Mouse (Mus musculus): Measurements from ENCODE around the gene Rell1.

Gene Rell1

GRCm38 (mm10) chr5:63968443-63969415 is at the start of gene Rell1:
Gene Rell1 (minus strand): TSS chr5:63968897.
- peak; percentile 98 for DNase-seq

GRCm38 (mm10) chr5:64012596-64013366 is 44.1 kb upstream of the Rell1 start:
- no peak for DNase-seq

- DNase-seq, result no peak
Measured at GRCm38 (mm10) chr5:64006548-64006947, 37.9 kb upstream of the Rell1 start.

GRCm38 (mm10) chr5:64003302-64003701 is 34.6 kb upstream of the Rell1 start:
- no peak for DNase-seq

GRCm38 (mm10) chr5:63993865-63994264 is 25.2 kb upstream of the Rell1 start:
- DNase-seq, result no peak

GRCm38 (mm10) chr5:63990675-63991074 is 22.0 kb upstream of the Rell1 start:
- DNase-seq, result no peak

GRCm38 (mm10) chr5:63986337-63986736 is 17.6 kb upstream of the Rell1 start:
- no peak for DNase-seq

- peak; percentile 44 for DNase-seq
Measured at GRCm38 (mm10) chr5:63982296-63982695, 13.6 kb upstream of the Rell1 start.

- no peak for DNase-seq
Measured at GRCm38 (mm10) chr5:63970991-63971390, 2.3 kb upstream of the Rell1 start.

GRCm38 (mm10) chr5:63970281-63970732 is 1.6 kb upstream of the Rell1 start:
- DNase-seq, result peak; percentile 22

GRCm38 (mm10) chr5:63969476-63970112 is 897 bp upstream of the Rell1 start:
- DNase-seq, result peak; percentile 24

GRCm38 (mm10) chr5:63967591-63968141 is 1.0 kb downstream of the Rell1 start:
- peak; percentile 24 for DNase-seq

- no peak for DNase-seq
Measured at GRCm38 (mm10) chr5:63966379-63966778, 2.3 kb downstream of the Rell1 start.

- DNase-seq, result peak; percentile 16
Measured at GRCm38 (mm10) chr5:63965946-63966345, 2.8 kb downstream of the Rell1 start.

GRCm38 (mm10) chr5:63964576-63964975 is 4.1 kb downstream of the Rell1 start:
- peak; percentile 17 for DNase-seq

GRCm38 (mm10) chr5:63961726-63962125 is 7.0 kb downstream of the Rell1 start:
- DNase-seq, result no peak

- DNase-seq, result no peak
Measured at GRCm38 (mm10) chr5:63960565-63960964, 8.1 kb downstream of the Rell1 start.

- DNase-seq, result no peak
Measured at GRCm38 (mm10) chr5:63958963-63959708, 9.6 kb downstream of the Rell1 start.

GRCm38 (mm10) chr5:63957607-63958006 is 11.1 kb downstream of the Rell1 start:
- DNase-seq, result no peak

GRCm38 (mm10) chr5:63956411-63956810 is 12.3 kb downstream of the Rell1 start:
- DNase-seq, result no peak

GRCm38 (mm10) chr5:63953401-63954032 is 15.2 kb downstream of the Rell1 start:
- peak; percentile 56 for DNase-seq
